Mouse (Mus musculus) T-cell, adult 2 months (primary cell): ENCODE results near the gene Tmem231.
A peak's percentile ranks its signal among the peaks of the same experiment; 100 is the strongest.
"Not testable (repeated sequence)": the region's sequence is repeated elsewhere in the genome, so short reads cannot be mapped to it uniquely, and the experiment has no call there.

Experiments used
- DNase-seq: peaks from one replicate; pipeline ENCODE4 v3.0.0; 2022; ENCODE audit warnings: low spot score

Gene Tmem231

GRCm38 (mm10) chr8:111947954-111948353 is 14.3 kb upstream of the Tmem231 start:
- no peak for DNase-seq

- DNase-seq: no peak
Observed at GRCm38 (mm10) chr8:111947144-111947543, 13.5 kb upstream of the Tmem231 start.

- DNase-seq: no peak
Observed at GRCm38 (mm10) chr8:111943544-111943943, 9.9 kb upstream of the Tmem231 start.

GRCm38 (mm10) chr8:111941101-111941454 is 7.4 kb upstream of the Tmem231 start:
- DNase-seq: peak; percentile 70

GRCm38 (mm10) chr8:111940171-111941100 is 6.8 kb upstream of the Tmem231 start, which contains the start of gene Gabarapl2:
Gabarapl2 (plus strand) TSS chr8:111940703.
- DNase-seq: peak; percentile 94

- DNase-seq: peak; percentile 26
Observed at GRCm38 (mm10) chr8:111939516-111940142, 5.9 kb upstream of the Tmem231 start.

- not testable (repeated sequence) for DNase-seq
Observed at GRCm38 (mm10) chr8:111938076-111938985, 4.7 kb upstream of the Tmem231 start.

GRCm38 (mm10) chr8:111937184-111937583 is 3.5 kb upstream of the Tmem231 start:
- no peak for DNase-seq

GRCm38 (mm10) chr8:111934201-111934600 is 520 bp upstream of the Tmem231 start:
- no peak for DNase-seq

- DNase-seq: no peak
Observed at GRCm38 (mm10) chr8:111932580-111933336, 923 bp downstream of the Tmem231 start.

- DNase-seq: no peak
Observed at GRCm38 (mm10) chr8:111931721-111932120, 2.0 kb downstream of the Tmem231 start.

GRCm38 (mm10) chr8:111929648-111930344 is 3.9 kb downstream of the Tmem231 start:
- no peak for DNase-seq

GRCm38 (mm10) chr8:111924976-111925375 is 8.7 kb downstream of the Tmem231 start:
- no peak for DNase-seq

GRCm38 (mm10) chr8:111923383-111923804 is 10.3 kb downstream of the Tmem231 start:
- peak; percentile 46 for DNase-seq

- no peak for DNase-seq
Observed at GRCm38 (mm10) chr8:111920971-111921370, 12.7 kb downstream of the Tmem231 start.

- DNase-seq: no peak
Observed at GRCm38 (mm10) chr8:111919663-111920062, 14.0 kb downstream of the Tmem231 start.

GRCm38 (mm10) chr8:111912860-111913432 is 20.7 kb downstream of the Tmem231 start:
- no peak for DNase-seq

GRCm38 (mm10) chr8:111911572-111911971 is 22.1 kb downstream of the Tmem231 start:
- no peak for DNase-seq

- DNase-seq: no peak
Observed at GRCm38 (mm10) chr8:111909621-111910450, 23.8 kb downstream of the Tmem231 start, which contains the start of gene Chst5. Chst5 (minus strand) TSS chr8:111910447.
